Mouse (Mus musculus) right cerebral cortex, postnatal 14 days (tissue): ENCODE measurements at regions not wholly inside any gene's neighbourhood (a gene's known extent, or its start where the extent isn't known, plus 50 kb on each side); places are given as distances from the start of the nearest gene placed in this dataset.

ENCODE experiments used
- DNase-seq: peaks from one replicate; pipeline ENCODE4 v3.0.0; 2022

GRCm38 (mm10) chr13:100971080-100972017, 138.1 kb upstream of the Slc30a5 start:
- no peak for DNase-seq

GRCm38 (mm10) chr13:100962811-100963540, 129.7 kb upstream of the Slc30a5 start:
- no peak for DNase-seq

- peak; percentile 16 for DNase-seq
These were observed 121.5 kb upstream of the Slc30a5 start for GRCm38 (mm10) chr13:100954598-100955251.

GRCm38 (mm10) chr13:100954106-100954505, 120.9 kb upstream of the Slc30a5 start:
- no peak for DNase-seq

- no peak for DNase-seq
These were observed 117.9 kb upstream of the Slc30a5 start for GRCm38 (mm10) chr13:100951185-100951508.

GRCm38 (mm10) chr13:100950348-100951184, 117.3 kb upstream of the Slc30a5 start:
- DNase-seq = no peak

GRCm38 (mm10) chr13:100943206-100943848, 110.1 kb upstream of the Slc30a5 start:
- no peak for DNase-seq

GRCm38 (mm10) chr13:100940791-100941190, 107.6 kb upstream of the Slc30a5 start:
- peak; percentile 9 for DNase-seq

GRCm38 (mm10) chr13:100939677-100940076, 106.5 kb upstream of the Slc30a5 start:
- DNase-seq = peak; percentile 23

GRCm38 (mm10) chr13:100933265-100933664, 100.0 kb upstream of the Slc30a5 start:
- no peak for DNase-seq

GRCm38 (mm10) chr13:100899566-100899965, 66.3 kb upstream of the Slc30a5 start:
- DNase-seq = no peak

GRCm38 (mm10) chr13:100893871-100894270, 60.6 kb upstream of the Slc30a5 start:
- DNase-seq = no peak

- no peak for DNase-seq
These were observed 59.9 kb upstream of the Slc30a5 start for GRCm38 (mm10) chr13:100893096-100893495.

- DNase-seq = no peak
These were observed 59.4 kb upstream of the Slc30a5 start for GRCm38 (mm10) chr13:100892647-100893071.

- DNase-seq = peak; percentile 81
These were observed 59.0 kb upstream of the Slc30a5 start for GRCm38 (mm10) chr13:100892204-100892603.

GRCm38 (mm10) chr13:100890457-100890856, 57.2 kb upstream of the Slc30a5 start:
- DNase-seq = no peak

- DNase-seq = no peak
These were observed 55.3 kb upstream of the Slc30a5 start for GRCm38 (mm10) chr13:100888481-100888880.

GRCm38 (mm10) chr13:100883711-100884110, 50.5 kb upstream of the Slc30a5 start:
- no peak for DNase-seq
